Mouse (Mus musculus): ENCODE results near the gene P4ha2.

Gene P4ha2

GRCm38 (mm10) chr11:54100045-54100691 lies at the start of gene P4ha2:
Gene P4ha2 (plus strand): TSS chr11:54100095.
- no peak for DNase-seq (ENCODE audit: low read depth, low spot score)

- DNase-seq (ENCODE audit: low read depth, low spot score), result no peak
These were observed 49.7 kb upstream of the P4ha2 start for GRCm38 (mm10) chr11:54050205-54050604.

GRCm38 (mm10) chr11:54051161-54051560 lies 48.7 kb upstream of the P4ha2 start:
- DNase-seq (ENCODE audit: low read depth, low spot score), result no peak

GRCm38 (mm10) chr11:54052128-54052527 lies 47.8 kb upstream of the P4ha2 start:
- DNase-seq (ENCODE audit: low read depth, low spot score), result no peak

- DNase-seq (ENCODE audit: low read depth, low spot score), result no peak
These were observed 46.8 kb upstream of the P4ha2 start for GRCm38 (mm10) chr11:54053090-54053489.

GRCm38 (mm10) chr11:54054257-54054656 lies 45.6 kb upstream of the P4ha2 start:
- peak; percentile 51 for DNase-seq (ENCODE audit: low read depth, low spot score)

- peak; percentile 61 for DNase-seq (ENCODE audit: low read depth, low spot score)
These were observed 43.8 kb upstream of the P4ha2 start for GRCm38 (mm10) chr11:54056132-54056531.

GRCm38 (mm10) chr11:54057428-54057827 lies 42.5 kb upstream of the P4ha2 start:
- DNase-seq (ENCODE audit: low read depth, low spot score), result peak; percentile 59

GRCm38 (mm10) chr11:54058056-54058617 lies 41.8 kb upstream of the P4ha2 start:
- DNase-seq (ENCODE audit: low read depth, low spot score), result peak; percentile 30

GRCm38 (mm10) chr11:54058643-54059042 lies 41.3 kb upstream of the P4ha2 start:
- peak; percentile 27 for DNase-seq (ENCODE audit: low read depth, low spot score)

GRCm38 (mm10) chr11:54059526-54059925 lies 40.4 kb upstream of the P4ha2 start:
- no peak for DNase-seq (ENCODE audit: low read depth, low spot score)

- DNase-seq (ENCODE audit: low read depth, low spot score), result peak; percentile 77
These were observed 39.6 kb upstream of the P4ha2 start for GRCm38 (mm10) chr11:54060316-54060715.

GRCm38 (mm10) chr11:54062086-54062752 lies 37.7 kb upstream of the P4ha2 start:
- no peak for DNase-seq (ENCODE audit: low read depth, low spot score)

GRCm38 (mm10) chr11:54062753-54063471 lies 37.0 kb upstream of the P4ha2 start:
- DNase-seq (ENCODE audit: low read depth, low spot score), result no peak

GRCm38 (mm10) chr11:54063472-54063775 lies 36.5 kb upstream of the P4ha2 start:
- DNase-seq (ENCODE audit: low read depth, low spot score), result no peak

GRCm38 (mm10) chr11:54064412-54064978 lies 35.4 kb upstream of the P4ha2 start:
- no peak for DNase-seq (ENCODE audit: low read depth, low spot score)

GRCm38 (mm10) chr11:54065106-54065914 lies 34.6 kb upstream of the P4ha2 start:
- DNase-seq (ENCODE audit: low read depth, low spot score), result no peak

- no peak for DNase-seq (ENCODE audit: low read depth, low spot score)
These were observed 34.0 kb upstream of the P4ha2 start for GRCm38 (mm10) chr11:54065915-54066178.

- DNase-seq (ENCODE audit: low read depth, low spot score), result no peak
These were observed 33.5 kb upstream of the P4ha2 start for GRCm38 (mm10) chr11:54066400-54066799.

GRCm38 (mm10) chr11:54067318-54067995 lies 32.4 kb upstream of the P4ha2 start:
- DNase-seq (ENCODE audit: low read depth, low spot score), result peak; percentile 52

- peak; percentile 20 for DNase-seq (ENCODE audit: low read depth, low spot score)
These were observed 31.8 kb upstream of the P4ha2 start for GRCm38 (mm10) chr11:54067996-54068519.
